Mouse (Mus musculus): Measurements from ENCODE around the gene Ankrd53. TPM values are rescaled to one million over a fixed set of nuclear protein-coding genes. Genes with fewer than 3 reads are reported as not detected.

Ankrd53 gene
- polyA plus RNA-seq, 1 experiment from 2014 or later = 0.33 TPM

GRCm38 (mm10) chr6:83750171-83750684, 12.2 kb upstream of the Ankrd53 start:
- Histone ChIP-seq H3K27me3 (ENCODE audit: insufficient read depth, low read length) (peaks cover 3% of the 10 kb centered on the region; the same call in 1 of the 2 replicates), H3K9me3 (replicated peaks; ENCODE audit: low read length) (no peaks in the 10 kb centered on the region), H3K4me2 (ENCODE audit: low read length) (peak overlapping the region; percentile 39), H3K4me3 (replicated peaks; ENCODE audit: low read depth, low read length) (no peak overlapping the region), H3K4me1 (replicated peaks; ENCODE audit: insufficient read depth, low read length) (no peaks in the 10 kb centered on the region), H3K36me3 (ENCODE audit: insufficient read depth, low read length) (no peaks in the 10 kb centered on the region), H3K9ac (ENCODE audit: low read depth, low read length) (no peak overlapping the region), H3K27ac (no peak overlapping the region)
- TF ChIP-seq CTCF (IDR thresholded peaks at IDR 0.05; ENCODE audit: low read depth) = peak; percentile 89
- ATAC-seq (replicated peaks; ENCODE audit: low FRiP score, low read depth) (no peak), DNase-seq (ENCODE audit: low spot score) (peak; percentile 71)
- WGBS = 11% methylated on average over 11 of the region's 11 CpGs

- no peak for ATAC-seq (replicated peaks; ENCODE audit: low FRiP score, low read depth)
- no peak for DNase-seq (ENCODE audit: low spot score)
- Histone ChIP-seq H3K4me2 (ENCODE audit: low read length) (no peak overlapping the region), H3K27ac (no peak overlapping the region), H3K4me3 (replicated peaks; ENCODE audit: low read depth, low read length) (no peak overlapping the region), H3K4me1 (replicated peaks; ENCODE audit: insufficient read depth, low read length) (no peaks in the 10 kb centered on the region), H3K27me3 (ENCODE audit: insufficient read depth, low read length) (peaks cover 15% of the 10 kb centered on the region), H3K36me3 (ENCODE audit: insufficient read depth, low read length) (no peaks in the 10 kb centered on the region), H3K9me3 (replicated peaks; ENCODE audit: low read length) (no peaks in the 10 kb centered on the region), H3K9ac (ENCODE audit: low read depth, low read length) (no peak overlapping the region)
- no peak for TF ChIP-seq CTCF (IDR thresholded peaks at IDR 0.05; ENCODE audit: low read depth)
- WGBS = 82% methylated on average over 9 of the region's 9 CpGs
Observed at GRCm38 (mm10) chr6:83756051-83756450, 6.4 kb upstream of the Ankrd53 start.

- H3K4me1 ChIP-seq (replicated peaks; ENCODE audit: insufficient read depth, low read length) = peaks cover 6% of the 10 kb centered on the region; the same call in 1 of the 2 replicates
- peak overlapping the region; percentile 9; the same call in 1 of the 2 replicates for H3K4me3 ChIP-seq (replicated peaks; ENCODE audit: low read depth, low read length)
- H3K4me2 ChIP-seq (ENCODE audit: low read length) = peak overlapping the region; percentile 47
- H3K27ac ChIP-seq = no peak overlapping the region
- 1% methylated on average over 35 of the region's 35 CpGs for WGBS
- peak overlapping the region; percentile 28; the same call in 1 of the 2 replicates for H3K9ac ChIP-seq (ENCODE audit: low read depth, low read length)
- peak; percentile 54 for DNase-seq (ENCODE audit: low spot score)
- peak; percentile 40 for TF ChIP-seq CTCF (IDR thresholded peaks at IDR 0.05; ENCODE audit: low read depth)
- H3K36me3 ChIP-seq (ENCODE audit: insufficient read depth, low read length) = 0 out of 2 replicates have a peak, but pooled peaks cover 2% of the 10 kb centered on the region
- H3K9me3 ChIP-seq (replicated peaks; ENCODE audit: low read length) = no peaks in the 10 kb centered on the region
- peaks cover 12% of the 10 kb centered on the region for H3K27me3 ChIP-seq (ENCODE audit: insufficient read depth, low read length)
- peak; percentile 75 for ATAC-seq (replicated peaks; ENCODE audit: low FRiP score, low read depth)
Observed at GRCm38 (mm10) chr6:83762880-83763431, 512 bp downstream of the Ankrd53 start.

DNA sequence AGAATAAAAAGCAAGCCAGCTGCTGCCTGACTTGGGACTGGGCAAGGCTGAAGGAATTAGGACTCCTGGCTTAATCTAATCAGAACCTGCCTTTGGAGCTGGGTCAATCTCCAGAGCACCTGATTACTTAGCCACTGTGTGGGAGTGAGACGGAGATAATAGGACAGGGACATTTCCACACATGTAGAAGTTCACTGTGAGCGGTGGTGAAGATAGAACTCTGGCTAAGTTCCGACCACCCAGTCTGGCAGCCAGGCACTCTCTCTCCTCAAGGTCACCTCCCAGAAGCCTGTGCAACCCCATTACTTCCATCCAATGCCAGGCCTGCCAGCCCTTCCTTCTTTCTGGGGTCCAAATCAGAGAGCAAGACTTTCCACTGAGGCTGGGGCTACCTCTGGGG, 4.5 kb downstream of the Ankrd53 start:
- Histone ChIP-seq H3K4me1 (replicated peaks; ENCODE audit: insufficient read depth, low read length) (peaks cover 6% of the 10 kb centered on the region; the same call in 1 of the 2 replicates), H3K27me3 (ENCODE audit: insufficient read depth, low read length) (no peaks in the 10 kb centered on the region), H3K4me2 (ENCODE audit: low read length) (no peak overlapping the region), H3K9me3 (replicated peaks; ENCODE audit: low read length) (no peaks in the 10 kb centered on the region), H3K9ac (ENCODE audit: low read depth, low read length) (no peak overlapping the region), H3K36me3 (ENCODE audit: insufficient read depth, low read length) (peaks cover 32% of the 10 kb centered on the region), H3K4me3 (replicated peaks; ENCODE audit: low read depth, low read length) (no peak overlapping the region), H3K27ac (no peak overlapping the region)
- TF ChIP-seq CTCF (IDR thresholded peaks at IDR 0.05; ENCODE audit: low read depth) = no peak
- ATAC-seq (replicated peaks; ENCODE audit: low FRiP score, low read depth) (no peak), DNase-seq (ENCODE audit: low spot score) (no peak)
- 83% methylated on average over 3 of the region's 3 CpGs for WGBS

- no peaks in the 10 kb centered on the region for H3K27me3 ChIP-seq (ENCODE audit: insufficient read depth, low read length)
- DNase-seq (ENCODE audit: low spot score) (no peak), ATAC-seq (replicated peaks; ENCODE audit: low FRiP score, low read depth) (no peak)
- 50% methylated on average over 5 of the region's 5 CpGs for WGBS
- H3K4me2 ChIP-seq (ENCODE audit: low read length) = no peak overlapping the region
- TF ChIP-seq CTCF (IDR thresholded peaks at IDR 0.05; ENCODE audit: low read depth) = no peak
- no peaks in the 10 kb centered on the region for H3K9me3 ChIP-seq (replicated peaks; ENCODE audit: low read length)
- peaks cover 32% of the 10 kb centered on the region for H3K36me3 ChIP-seq (ENCODE audit: insufficient read depth, low read length)
- H3K4me3 ChIP-seq (replicated peaks; ENCODE audit: low read depth, low read length) = no peak overlapping the region
- H3K9ac ChIP-seq (ENCODE audit: low read depth, low read length) = no peak overlapping the region
- no peaks in the 10 kb centered on the region for H3K4me1 ChIP-seq (replicated peaks; ENCODE audit: insufficient read depth, low read length)
- H3K27ac ChIP-seq = no peak overlapping the region
Observed at GRCm38 (mm10) chr6:83768485-83768884, 6.0 kb downstream of the Ankrd53 start.

GRCm38 (mm10) chr6:83774126-83774525, 11.7 kb downstream of the Ankrd53 start:
- peak overlapping the region; percentile 74; the same call in 1 of the 2 replicates for H3K4me3 ChIP-seq (replicated peaks; ENCODE audit: low read depth, low read length)
- peaks cover 3% of the 10 kb centered on the region; the same call in 1 of the 2 replicates for H3K4me1 ChIP-seq (replicated peaks; ENCODE audit: insufficient read depth, low read length)
- peaks cover 20% of the 10 kb centered on the region for H3K36me3 ChIP-seq (ENCODE audit: insufficient read depth, low read length)
- TF ChIP-seq CTCF (IDR thresholded peaks at IDR 0.05; ENCODE audit: low read depth) = no peak
- H3K27me3 ChIP-seq (ENCODE audit: insufficient read depth, low read length) = no peaks in the 10 kb centered on the region
- H3K4me2 ChIP-seq (ENCODE audit: low read length) = peak overlapping the region; percentile 63
- H3K9ac ChIP-seq (ENCODE audit: low read depth, low read length) = no peak overlapping the region
- no peak for DNase-seq (ENCODE audit: low spot score)
- WGBS = 52% methylated on average over 9 of the region's 9 CpGs
- ATAC-seq (replicated peaks; ENCODE audit: low FRiP score, low read depth) = no peak
- no peaks in the 10 kb centered on the region for H3K9me3 ChIP-seq (replicated peaks; ENCODE audit: low read length)
- no peak overlapping the region for H3K27ac ChIP-seq

All from kidney, postnatal 0 days (tissue).